Mouse (Mus musculus): ENCODE data around the gene Gm5861. TPM values are rescaled to one million over a fixed set of nuclear protein-coding genes. Genes with fewer than 3 reads are reported as not detected.
"Not testable (repeated sequence)": the region's sequence is repeated elsewhere in the genome, so short reads cannot be mapped to it uniquely, and the experiment has no call there.

Gene Gm5861
- polyA plus RNA-seq (2014; fragmentation: Nextera tagmentation; extraction: Ambion mirVana): not detected in 2 replicates

DNA sequence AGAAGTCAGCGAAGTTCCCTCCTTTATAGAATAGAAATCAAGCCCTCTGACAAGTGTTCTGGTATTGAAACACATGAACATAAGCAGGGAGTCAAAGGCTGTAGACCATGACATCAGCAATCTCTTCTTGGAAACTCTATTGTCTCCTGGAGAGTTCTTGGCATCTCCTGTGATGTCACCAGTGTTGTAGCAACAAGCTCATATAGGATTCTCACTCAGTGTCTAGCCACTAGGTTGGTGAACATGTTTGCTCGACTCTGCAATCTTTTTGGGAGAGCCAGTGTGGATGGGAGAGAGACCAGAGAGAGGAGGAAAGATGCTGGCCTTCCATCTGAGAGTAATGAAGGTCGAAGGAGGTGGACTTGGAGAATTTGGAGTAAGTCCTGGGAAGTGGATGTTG is at the start of gene Gm5861:
TSS of gene Gm5861 (plus strand) at position 301 of the 400 bp plus-strand sequence.
- H3K9me3 ChIP-seq (ENCODE audit: control insufficient read depth, low read length); H3K4me1 ChIP-seq (replicated peaks; ENCODE audit: control insufficient read depth, insufficient read depth, low read length); H3K36me3 ChIP-seq (ENCODE audit: control insufficient read depth, insufficient read depth, low read length); DNase-seq (ENCODE audit: low spot score); H3K9ac ChIP-seq (ENCODE audit: low read depth, low read length); ATAC-seq (replicated peaks; ENCODE audit: low FRiP score); H3K4me2 ChIP-seq; H3K27me3 ChIP-seq (replicated peaks; ENCODE audit: control insufficient read depth, insufficient read depth, low read length); H3K27ac ChIP-seq (ENCODE audit: low read depth, low read length); H3K4me3 ChIP-seq (ENCODE audit: low read depth, low read length): not testable (repeated sequence)
- 44% methylated on average over 1 of the region's 3 CpGs for WGBS

DNA sequence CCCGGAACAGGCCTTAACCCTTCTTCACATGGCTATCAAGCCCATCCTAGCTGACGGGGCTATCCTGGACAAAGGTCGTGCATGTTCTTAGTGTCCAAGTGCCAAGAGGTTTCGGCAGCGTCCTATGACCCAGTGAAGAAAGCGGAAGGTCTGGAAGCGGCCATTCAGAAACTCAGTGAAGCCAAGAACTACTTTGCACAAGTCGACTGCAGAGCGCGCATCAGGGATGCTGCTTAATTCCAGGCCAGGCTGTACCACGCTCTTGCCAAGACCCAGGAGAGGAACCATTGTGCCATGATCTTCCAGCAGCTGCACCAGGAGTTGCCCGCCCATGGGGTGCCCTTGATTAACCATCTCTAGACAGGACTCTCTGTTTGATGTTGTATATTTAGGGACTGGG is 44.8 kb upstream of the Gm5861 start:
- H3K4me3 ChIP-seq (ENCODE audit: low read depth, low read length); ATAC-seq (replicated peaks; ENCODE audit: low FRiP score); H3K9me3 ChIP-seq (ENCODE audit: control insufficient read depth, low read length); H3K4me2 ChIP-seq; H3K27ac ChIP-seq (ENCODE audit: low read depth, low read length); H3K27me3 ChIP-seq (replicated peaks; ENCODE audit: control insufficient read depth, insufficient read depth, low read length); H3K9ac ChIP-seq (ENCODE audit: low read depth, low read length); H3K36me3 ChIP-seq (ENCODE audit: control insufficient read depth, insufficient read depth, low read length); H3K4me1 ChIP-seq (replicated peaks; ENCODE audit: control insufficient read depth, insufficient read depth, low read length); DNase-seq (ENCODE audit: low spot score): not testable (repeated sequence)
- WGBS: 89% methylated on average over 12 of the region's 12 CpGs

Other genes with a start within 250 kb of the Gm5861 start
- not detected in 2 replicates for gene Gm8871, start 235.3 kb upstream of the Gm5861 start, polyA plus RNA-seq (2014; fragmentation: Nextera tagmentation; extraction: Ambion mirVana)
- not detected in 2 replicates for gene Gm8857, start 235.3 kb upstream of the Gm5861 start, polyA plus RNA-seq (2014; fragmentation: Nextera tagmentation; extraction: Ambion mirVana)
- not detected in 2 replicates for gene Gm8879, start 55.4 kb upstream of the Gm5861 start, polyA plus RNA-seq (2014; fragmentation: Nextera tagmentation; extraction: Ambion mirVana)
- gene Gm8890, start 73.0 kb downstream of the Gm5861 start, polyA plus RNA-seq (2014; fragmentation: Nextera tagmentation; extraction: Ambion mirVana): not detected in 2 replicates
- gene Speer1, start 158.4 kb downstream of the Gm5861 start, polyA plus RNA-seq (2014; fragmentation: Nextera tagmentation; extraction: Ambion mirVana): not detected in 2 replicates
- gene Gm8897, start 233.3 kb downstream of the Gm5861 start, polyA plus RNA-seq (2014; fragmentation: Nextera tagmentation; extraction: Ambion mirVana): not detected in 2 replicates

Data from liver, embryonic 11.5 days (tissue).